Mouse (Mus musculus) forebrain, embryonic 11.5 days (tissue): ENCODE measurements at regions not wholly inside any gene's neighbourhood (a gene's known extent, or its start where the extent isn't known, plus 50 kb on each side); places are given as distances from the start of the nearest gene placed in this dataset.

Source experiments
- ATAC-seq: fragments of 200-750 bp; cut with Nextera tagmentation; replicated peaks from 2 replicates; pipeline ENCODE4 v1.8.0; 2017; ENCODE audit warnings: moderate TSS enrichment; ENCODE audit not compliant: low FRiP score
- DNase-seq: peaks from one replicate; pipeline ENCODE4 v3.0.0-alpha.2; 2017; ENCODE audit warnings: low spot score
- H3K27ac ChIP-seq: fragments of 300-500 bp; sonication (generic); 2 replicates; pipeline ENCODE4 v1.5.1; 2014; ENCODE audit warnings: low read depth, low read length
- H3K27me3 ChIP-seq: fragments of 300-500 bp; sonication (generic); 2 replicates; pipeline ENCODE4 v1.6.1; 2014; ENCODE audit warnings: mild to moderate bottlenecking, low read length, mixed read lengths; ENCODE audit not compliant: control insufficient read depth, insufficient read depth
- H3K36me3 ChIP-seq: fragments of 300-500 bp; sonication (generic); 2 replicates; pipeline ENCODE4 v1.6.1; 2014; ENCODE audit warnings: mild to moderate bottlenecking, low read length, moderate library complexity, mixed read lengths; ENCODE audit not compliant: control insufficient read depth, insufficient read depth
- H3K4me1 ChIP-seq: fragments of 300-500 bp; sonication (generic); replicated peaks from 2 replicates; pipeline ENCODE4 v1.6.1; 2014; ENCODE audit warnings: low read length, mixed read lengths; ENCODE audit not compliant: control insufficient read depth, insufficient read depth
- H3K4me2 ChIP-seq: fragments of 300-500 bp; sonication (generic); 2 replicates; pipeline ENCODE4 v1.6.1; 2014; ENCODE audit warnings: low read depth, mild to moderate bottlenecking, low read length, moderate library complexity, mixed read lengths; ENCODE audit not compliant: severe bottlenecking
- H3K4me3 ChIP-seq: fragments of 300-500 bp; sonication (generic); 2 replicates; pipeline ENCODE4 v1.5.1; 2014; ENCODE audit warnings: low read depth, low read length
- H3K9ac ChIP-seq: fragments of 300-500 bp; sonication (generic); 2 replicates; pipeline ENCODE4 v1.6.1; 2014; ENCODE audit warnings: low read length
- H3K9me3 ChIP-seq: fragments of 300-500 bp; sonication (generic); 2 replicates; pipeline ENCODE4 v1.6.1; 2016; ENCODE audit warnings: low read length, mixed read lengths; ENCODE audit not compliant: control insufficient read depth
- WGBS: fragments of 180-500 bp; shearing (Covaris S2); extraction: QIAGEN DNeasy Blood & Tissue Kit; methylation state at CpG from one replicate; pipeline ENCODE4 v1.1.7; 2014; 5-methylcytosine and 5-hydroxymethylcytosine counted together

DNA sequence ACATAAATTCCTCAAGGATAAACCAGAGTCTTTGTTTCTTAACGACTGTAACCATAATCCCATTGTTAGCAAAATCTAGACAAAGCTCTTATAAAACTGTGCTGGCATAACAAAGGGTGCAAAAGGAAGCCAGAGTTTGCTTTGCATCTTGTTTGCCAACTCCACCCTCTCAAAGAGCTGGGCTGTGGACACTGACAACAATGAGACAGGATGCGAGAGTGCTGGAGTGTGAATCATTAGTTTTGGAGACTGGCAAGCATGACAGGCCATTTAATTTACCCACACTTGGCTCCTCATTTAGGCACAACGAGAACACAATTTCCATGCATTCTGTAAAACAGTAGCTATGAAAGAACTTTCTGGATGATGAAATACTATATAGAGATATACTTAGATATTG, 994.4 kb downstream of the Rapgef2 start:
- Histone ChIP-seq H3K9me3 (no peaks in the 10 kb centered on the region), H3K4me3 (no peak overlapping the region), H3K4me2 (no peak overlapping the region), H3K27me3 (no peaks in the 10 kb centered on the region), H3K36me3 (no peaks in the 10 kb centered on the region), H3K4me1 (no peaks in the 10 kb centered on the region), H3K9ac (no peak overlapping the region), H3K27ac (no peak overlapping the region)
- DNase-seq: no peak
- ATAC-seq: 0 out of 2 replicates have a peak, but pooled peaks have one; percentile 10
- WGBS: 43% methylated on average over 3 of the region's 3 CpGs

DNA sequence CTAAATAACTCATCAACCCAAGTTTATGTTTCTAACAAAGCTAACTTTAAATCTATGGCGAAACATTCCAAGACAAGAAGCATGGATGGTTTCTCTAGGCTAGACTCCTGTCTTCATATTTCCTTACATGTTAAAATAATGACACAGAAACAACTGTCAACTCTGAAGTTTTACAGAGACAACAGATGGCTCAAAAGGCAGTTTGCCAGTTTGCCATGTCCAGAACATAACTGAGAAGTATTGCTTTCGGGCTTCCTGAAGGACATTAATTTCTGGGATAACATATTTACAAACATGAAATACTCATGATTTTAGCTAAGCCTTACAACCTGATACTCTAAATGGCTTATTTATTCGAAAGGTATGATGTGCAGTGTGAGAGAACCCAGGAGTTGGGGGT, 1002.2 kb downstream of the Rapgef2 start:
- DNase-seq: no peak
- Histone ChIP-seq H3K9me3 (no peaks in the 10 kb centered on the region), H3K27ac (no peak overlapping the region), H3K27me3 (no peaks in the 10 kb centered on the region), H3K36me3 (no peaks in the 10 kb centered on the region), H3K4me2 (no peak overlapping the region), H3K4me3 (no peak overlapping the region), H3K4me1 (no peaks in the 10 kb centered on the region), H3K9ac (no peak overlapping the region)
- no peak for ATAC-seq
- 85% methylated on average over 3 of the region's 3 CpGs for WGBS

DNA sequence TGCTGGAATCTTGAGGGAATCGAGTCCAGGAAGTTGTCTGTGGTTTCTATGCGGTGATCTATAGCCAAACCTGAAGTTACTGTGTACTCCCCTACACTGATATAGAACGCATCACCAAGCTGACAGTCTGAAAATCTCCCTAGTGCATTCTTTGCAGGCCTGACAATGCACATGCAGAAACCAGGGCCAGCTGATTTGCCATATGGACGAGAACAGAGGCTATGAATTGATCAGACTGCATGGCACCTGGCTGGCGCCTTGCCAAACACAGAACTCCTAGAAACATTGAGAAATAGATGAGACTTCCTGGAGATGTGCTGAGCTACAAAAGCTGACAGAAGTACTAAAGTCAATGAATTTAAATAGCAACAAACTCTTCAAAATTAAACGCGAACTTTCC, 1049.4 kb downstream of the Rapgef2 start:
- no peak overlapping the region for H3K4me2 ChIP-seq
- no peaks in the 10 kb centered on the region for H3K27me3 ChIP-seq
- no peak overlapping the region for H3K27ac ChIP-seq
- no peaks in the 10 kb centered on the region for H3K9me3 ChIP-seq
- H3K9ac ChIP-seq: no peak overlapping the region
- no peak overlapping the region for H3K4me3 ChIP-seq
- WGBS: 88% methylated on average over 7 of the region's 7 CpGs
- ATAC-seq: no peak
- H3K4me1 ChIP-seq: no peaks in the 10 kb centered on the region
- no peaks in the 10 kb centered on the region for H3K36me3 ChIP-seq
- DNase-seq: no peak

DNA sequence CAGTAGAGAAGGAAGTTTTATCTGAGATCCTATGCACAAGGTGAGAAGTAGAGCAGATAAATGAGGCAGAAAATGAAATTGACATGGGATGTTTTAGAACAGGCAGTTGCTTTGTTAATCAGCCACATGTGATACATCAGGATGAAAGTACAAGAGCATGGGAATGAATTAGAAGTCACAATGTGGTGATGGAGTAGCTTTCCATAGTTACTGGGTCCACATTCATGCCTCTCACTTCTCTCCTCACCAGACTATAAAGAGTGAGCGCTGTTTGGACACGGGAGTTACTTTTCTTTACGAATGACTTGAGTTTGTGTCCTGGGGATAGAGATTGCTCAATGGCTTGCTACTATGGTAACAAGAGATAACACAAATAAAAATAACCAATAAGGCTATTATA, 1076.6 kb downstream of the Rapgef2 start:
- Histone ChIP-seq H3K9ac (no peak overlapping the region), H3K9me3 (no peaks in the 10 kb centered on the region), H3K27ac (no peak overlapping the region), H3K4me3 (no peak overlapping the region), H3K27me3 (no peaks in the 10 kb centered on the region), H3K36me3 (no peaks in the 10 kb centered on the region), H3K4me2 (no peak overlapping the region), H3K4me1 (no peaks in the 10 kb centered on the region)
- WGBS: 80% methylated on average over 3 of the region's 3 CpGs
- DNase-seq (no peak), ATAC-seq (no peak)

DNA sequence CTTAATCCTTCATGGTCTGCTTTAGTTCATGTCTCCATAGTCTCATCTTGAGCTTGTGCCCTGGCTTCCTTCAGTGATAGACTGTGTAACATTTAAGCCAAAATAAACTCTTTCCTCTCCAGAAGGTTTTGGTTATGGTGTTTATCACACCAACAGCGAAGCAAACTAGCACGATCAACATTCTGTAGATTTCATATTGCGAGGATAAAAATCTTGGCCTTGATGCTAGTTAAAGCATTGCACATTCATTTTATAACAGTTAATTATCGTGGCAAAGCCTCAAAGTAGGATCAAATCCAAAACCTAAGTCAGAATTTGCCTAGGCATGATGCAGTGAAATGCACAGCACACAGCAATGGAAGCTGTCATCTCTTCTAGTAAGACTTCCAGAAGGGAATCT, 1123.7 kb downstream of the Rapgef2 start:
- no peaks in the 10 kb centered on the region for H3K27me3 ChIP-seq
- H3K27ac ChIP-seq: no peak overlapping the region
- WGBS: 89% methylated on average over 4 of the region's 4 CpGs
- H3K36me3 ChIP-seq: no peaks in the 10 kb centered on the region
- no peak overlapping the region for H3K4me3 ChIP-seq
- no peak for ATAC-seq
- no peaks in the 10 kb centered on the region for H3K9me3 ChIP-seq
- no peak overlapping the region for H3K9ac ChIP-seq
- H3K4me2 ChIP-seq: no peak overlapping the region
- DNase-seq: no peak
- no peaks in the 10 kb centered on the region for H3K4me1 ChIP-seq

DNA sequence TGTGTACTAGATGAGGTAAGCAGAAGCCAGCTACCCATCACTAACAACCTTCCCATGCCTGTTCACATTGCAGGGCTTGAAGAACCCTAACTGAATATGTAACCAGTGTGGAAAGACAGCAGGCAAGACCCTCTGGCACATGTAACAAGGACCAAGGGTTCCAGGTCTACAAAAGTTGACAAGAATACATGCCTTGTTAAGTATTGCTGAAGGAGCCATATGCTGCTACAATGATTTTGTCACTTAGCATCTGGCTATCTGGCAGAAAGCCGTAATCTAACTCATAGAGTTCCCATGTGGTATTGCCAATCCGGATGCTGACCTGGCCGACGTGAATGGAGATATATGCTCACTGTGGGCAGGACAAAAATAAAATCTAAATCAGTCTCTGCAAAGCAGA, 1127.9 kb downstream of the Rapgef2 start:
- Histone ChIP-seq H3K4me2 (no peak overlapping the region), H3K9me3 (no peaks in the 10 kb centered on the region), H3K27ac (no peak overlapping the region), H3K36me3 (no peaks in the 10 kb centered on the region), H3K4me1 (no peaks in the 10 kb centered on the region), H3K27me3 (no peaks in the 10 kb centered on the region), H3K4me3 (no peak overlapping the region), H3K9ac (no peak overlapping the region)
- DNase-seq (no peak), ATAC-seq (no peak)
- WGBS: 91% methylated on average over 4 of the region's 4 CpGs
